Mouse (Mus musculus) CD4-positive, CD25-positive, alpha-beta regulatory T cell (primary cell): ENCODE data around the gene Arrdc1. TPM values are rescaled to one million over a fixed set of nuclear protein-coding genes. Genes with fewer than 3 reads are reported as not detected.

Experiments
- polyA plus RNA-seq: library from polyadenylated mRNA; unstranded; fragments of 100-300 nt; shearing (Covaris generic); gene quantifications from one replicate; pipeline ENCODE4 v1.2.1, GENCODE M21; 2017

Gene Arrdc1
- polyA plus RNA-seq = 256 TPM

GRCm38 (mm10) chr2:24935057-24935796 is at the start of gene Arrdc1:
Gene Arrdc1 (minus strand): TSS chr2:24935252.

GRCm38 (mm10) chr2:24975704-24976297 is 40.7 kb upstream of the Arrdc1 start, which contains the start of gene Pnpla7:
Gene Pnpla7 (plus strand): TSS chr2:24976033.

GRCm38 (mm10) chr2:24974906-24975703 is 40.1 kb upstream of the Arrdc1 start, which contains the start of gene Mrpl41:
Gene Mrpl41 (minus strand): TSS chr2:24975098.

GRCm38 (mm10) chr2:24962304-24963000 is 27.4 kb upstream of the Arrdc1 start, which contains the start of gene Dph7:
Gene Dph7 (plus strand): TSS chr2:24962400.

GRCm38 (mm10) chr2:24949421-24950188 is 14.6 kb upstream of the Arrdc1 start, which contains the start of gene Zmynd19:
Gene Zmynd19 (plus strand): TSS chr2:24949792.

GRCm38 (mm10) chr2:24918930-24919838 is 15.9 kb downstream of the Arrdc1 start, which contains the start of gene Ehmt1:
Gene Ehmt1 (minus strand): TSS chr2:24919614.

Other genes starting within 250 kb of the Arrdc1 start
- gene Cacna1b, start 172.1 kb downstream of the Arrdc1 start, polyA plus RNA-seq = 0.02 TPM
- gene Ehmt1, start 15.6 kb downstream of the Arrdc1 start, polyA plus RNA-seq = 43.8 TPM
- 20.8 TPM for gene Zmynd19, start 14.5 kb upstream of the Arrdc1 start, polyA plus RNA-seq
- 33.5 TPM for gene Dph7, start 27.1 kb upstream of the Arrdc1 start, polyA plus RNA-seq
- 90.2 TPM for gene Mrpl41, start 39.8 kb upstream of the Arrdc1 start, polyA plus RNA-seq
- gene Pnpla7, start 40.8 kb upstream of the Arrdc1 start, polyA plus RNA-seq = 80.4 TPM
- 53.2 TPM for gene Nsmf, start 119.1 kb upstream of the Arrdc1 start, polyA plus RNA-seq
- 0.37 TPM for gene Entpd8, start 145.1 kb upstream of the Arrdc1 start, polyA plus RNA-seq
- gene Noxa1, start 159.9 kb upstream of the Arrdc1 start, polyA plus RNA-seq = 8.3 TPM
- 5.1 TPM for gene Nrarp, start 245.5 kb upstream of the Arrdc1 start, polyA plus RNA-seq